28 mouse cellular contexts compared by ENCODE assay signal in the genomic region with DNA sequence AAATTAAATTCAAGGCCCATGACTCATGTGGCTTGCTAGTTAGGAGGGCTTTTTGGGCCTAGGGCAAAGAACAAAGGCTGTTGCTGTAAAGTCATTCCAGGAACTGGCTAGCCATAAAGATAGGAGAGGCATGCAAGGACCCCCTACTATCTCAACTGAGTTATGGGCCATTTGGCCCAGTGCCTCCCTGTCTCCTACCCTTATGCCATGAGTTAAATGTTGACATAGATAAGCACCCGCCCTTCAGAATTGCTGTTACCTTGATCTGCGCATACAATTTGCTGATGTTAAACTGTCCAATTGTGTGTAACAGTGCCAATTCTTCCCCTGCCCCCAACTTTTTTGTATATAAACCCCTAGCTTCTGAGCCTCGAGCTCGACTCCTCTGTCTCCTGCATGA.
DNase-seq lines count a peak whose midpoint lies in the region; TF ChIP-seq lines count a peak whose summit lies in the region.
"Had no signal": no experiment of that assay in that cellular context is flagged by ENCODE, and none has a peak within 500 bp of the region (broad histone marks: within the 10 kb centered on the region; RNA-seq: fewer than 3 reads in every experiment).

No protein-coding gene starts in this region.

- no peak for TF ChIP-seq RAD21 in MEL (IDR thresholded peaks at IDR 0.05; ENCODE audit: low read depth, low read length)

- H3K9me3 ChIP-seq in MEL (replicated peaks; ENCODE audit: insufficient read depth, low read length): no peaks in the 10 kb centered on the region
- H3K9me3 ChIP-seq: heart, embryonic 13.5 days; hindbrain, embryonic 10.5 days; hindbrain, embryonic 15.5 days; limb, embryonic 10.5 days; limb, embryonic 15.5 days; liver, embryonic 13.5 days had no signal

- TF ChIP-seq POLR2A in MEL (IDR thresholded peaks at IDR 0.05; ENCODE audit: control insufficient read depth in 1 of 2, insufficient read depth in 1 of 2, low read depth in 1 of 2, low read length in 2 of 2, poor library complexity in 1 of 2): no peak

- intact Hi-C loops in heart, postnatal 36 days (cut with DNase I): no loop called here

- no peak overlapping the region for H3K9ac ChIP-seq in MEL (ENCODE audit: control insufficient read depth, low read depth, low read length, poor library complexity, severe bottlenecking)
- H3K9ac ChIP-seq: heart, embryonic 13.5 days; hindbrain, embryonic 15.5 days; limb, embryonic 15.5 days; liver, embryonic 13.5 days had no signal

- 20% methylated on average over 4 of the region's 4 CpGs for WGBS in large intestine, adult 2 months

- H3K27me3 ChIP-seq in MEL (ENCODE audit: control insufficient read depth in 1 of 2, insufficient read depth in 2 of 2, low read length in 2 of 2): no peaks in the 10 kb centered on the region
- H3K27me3 ChIP-seq: heart, embryonic 13.5 days; hindbrain, embryonic 15.5 days; limb, embryonic 15.5 days; liver, embryonic 13.5 days had no signal

- H3K27ac ChIP-seq in MEL (ENCODE audit: control insufficient read depth, low read depth, low read length): peak overlapping the region; percentile 58
- H3K27ac ChIP-seq: heart, adult 2 months; heart, embryonic 13.5 days; hindbrain, embryonic 10.5 days; hindbrain, embryonic 15.5 days; layer of hippocampus, adult 2 months; limb, embryonic 10.5 days; limb, embryonic 15.5 days; liver, embryonic 13.5 days had no signal

- no peaks in the 10 kb centered on the region for H3K79me2 ChIP-seq in MEL (ENCODE audit: control insufficient read depth, insufficient read depth, low read length, poor library complexity)

- DNase-seq in MEL (ENCODE audit: low read depth, low spot score): peak; percentile 43
- DNase-seq in adrenal gland, adult 2 months: peak; percentile 67
- DNase-seq in adrenal gland, postnatal 36 days: peak; percentile 25 to 62
- peak; percentile 76 for DNase-seq in large intestine, adult 2 months (ENCODE audit: low read depth, low spot score)
- DNase-seq in heart, postnatal 36 days: no peak
- DNase-seq in left cerebral cortex, adult 9 months (ENCODE audit: low spot score in 2 of 2): no peak
- no peak for DNase-seq in spleen, adult 18-20 months
- no peak for DNase-seq in Muller cell, postnatal 12 days (ENCODE audit: inconsistent ontology term)
- DNase-seq: B cell, adult 2 months; cerebellum, adult 2 months; cerebellum, postnatal 14 days; heart, adult 2 months; heart, postnatal 10 days; kidney, adult 11 months; kidney, postnatal 25 days; liver, embryonic 13.5 days; lung, adult 18-20 months; lung, postnatal 4 days; retina, postnatal 1 day; thymus, adult 2 months; thymus, postnatal 36 days had no signal

- TF ChIP-seq CTCF in MEL (IDR thresholded peaks at IDR 0.05 in 2 of 3, conservative IDR thresholded peaks at IDR 0.05 in 1 of 3; ENCODE audit: control insufficient read depth in 1 of 3, insufficient read depth in 1 of 3, low read depth in 2 of 3, low read length in 3 of 3, poor library complexity in 1 of 3, severe bottlenecking in 1 of 3): no peak

- H3K4me1 ChIP-seq in MEL (ENCODE audit: control insufficient read depth in 1 of 2, insufficient read depth in 2 of 2, low read length in 2 of 2): no peaks in the 10 kb centered on the region; a peak in 1 of 4 replicates
- H3K4me1 ChIP-seq: heart, embryonic 13.5 days; hindbrain, embryonic 10.5 days; hindbrain, embryonic 15.5 days; limb, embryonic 10.5 days; limb, embryonic 15.5 days; liver, embryonic 13.5 days had no signal

- TF ChIP-seq EP300 in MEL (IDR thresholded peaks at IDR 0.05; ENCODE audit: low read depth in 1 of 2, low read length in 2 of 2): peak in 1 of 2 experiments; percentile 55; a peak in 2 of 4 replicates

- peak overlapping the region; percentile 1 to 14; a peak in 3 of 4 replicates for H3K4me3 ChIP-seq in MEL (ENCODE audit: control insufficient read depth in 1 of 2, insufficient read depth in 1 of 2, low read depth in 2 of 2, low read length in 2 of 2)
- H3K4me3 ChIP-seq: erythroblast, embryonic 14.5 days; heart, adult 2 months; heart, embryonic 13.5 days; hindbrain, embryonic 10.5 days; hindbrain, embryonic 15.5 days; layer of hippocampus, adult 2 months; limb, embryonic 10.5 days; limb, embryonic 15.5 days; liver, embryonic 13.5 days had no signal

- peaks cover 0 to 2% of the 10 kb centered on the region in 2 experiments; a peak in 1 of 4 replicates for H3K36me3 ChIP-seq in MEL (ENCODE audit: control insufficient read depth in 1 of 2, insufficient read depth in 2 of 2, low read length in 2 of 2)
- H3K36me3 ChIP-seq: heart, embryonic 13.5 days; hindbrain, embryonic 10.5 days; hindbrain, embryonic 15.5 days; limb, embryonic 10.5 days; limb, embryonic 15.5 days; liver, embryonic 13.5 days had no signal

TF ChIP-seq in MEL, 35 proteins besides CTCF, POLR2A, EP300 and RAD21:
- no peak for TF ChIP-seq USF2 (IDR thresholded peaks at IDR 0.05; ENCODE audit: borderline replicate concordance in 1 of 2, insufficient read depth in 1 of 2, low read depth in 1 of 2, low read length in 2 of 2)
- no peak for TF ChIP-seq GABPA (IDR thresholded peaks at IDR 0.05; ENCODE audit: low read depth, low read length)
- TF ChIP-seq ETS1 (IDR thresholded peaks at IDR 0.05; ENCODE audit: low read depth, low read length): 0 out of 2 replicates have a peak, but pooled peaks have one; percentile 7
- TF ChIP-seq SIN3A (IDR thresholded peaks at IDR 0.05; ENCODE audit: low read length): 0 out of 2 replicates have a peak, but pooled peaks have one; percentile 27

Comparison
In these comparisons a context has a peak if more than half of its experiments do, and no peak if none do; other contexts are left out.
1. DNase-seq: peak in MEL (single experiment), adrenal gland, adult 2 months (single experiment), adrenal gland, postnatal 36 days (2 of 2) and large intestine, adult 2 months (single experiment); none in heart, postnatal 36 days (0 of 2), left cerebral cortex, adult 9 months (0 of 2), spleen, adult 18-20 months (0 of 2) and Muller cell, postnatal 12 days (single experiment).